Mouse (Mus musculus) limb, embryonic 14.5 days (tissue): ENCODE results near the gene Cdk19. TPM values are rescaled to one million over a fixed set of nuclear protein-coding genes. Genes with fewer than 3 reads are reported as not detected.

Experiments
- ATAC-seq: fragments of 200-750 bp; cut with Nextera tagmentation; 2 replicates; pipeline ENCODE4 v1.8.0; 2017; ENCODE audit warnings: low read depth, moderate number of reproducible peaks, moderate TSS enrichment; ENCODE audit not compliant: low FRiP score
- DNase-seq: peaks from one replicate; pipeline ENCODE4 v3.0.0-alpha.2; 2015; ENCODE audit warnings: low spot score
- H3K27ac ChIP-seq: fragments of 300-500 bp; sonication (generic); replicated peaks from 2 replicates; pipeline ENCODE4 v1.5.1; 2014; ENCODE audit warnings: low read depth, mild to moderate bottlenecking, low read length, moderate library complexity, mixed read lengths
- H3K27me3 ChIP-seq: fragments of 300-500 bp; sonication (generic); 2 replicates; pipeline ENCODE4 v1.6.1; 2014; ENCODE audit warnings: low read length, mixed read lengths; ENCODE audit not compliant: control insufficient read depth, insufficient read depth
- H3K36me3 ChIP-seq: fragments of 300-500 bp; sonication (generic); 2 replicates; pipeline ENCODE4 v1.6.1; 2014; ENCODE audit warnings: mild to moderate bottlenecking, low read length, moderate library complexity, mixed read lengths; ENCODE audit not compliant: control insufficient read depth, insufficient read depth
- H3K4me1 ChIP-seq: fragments of 300-500 bp; sonication (generic); 2 replicates; pipeline ENCODE4 v1.6.1; 2014; ENCODE audit warnings: antibody characterized with exemption, low read length, mixed read lengths; ENCODE audit not compliant: control insufficient read depth, insufficient read depth
- H3K4me2 ChIP-seq: fragments of 300-500 bp; sonication (generic); replicated peaks from 2 replicates; pipeline ENCODE4 v1.6.1; 2014; ENCODE audit warnings: low read depth, mild to moderate bottlenecking, low read length, moderate library complexity; ENCODE audit not compliant: severe bottlenecking
- H3K4me3 ChIP-seq: fragments of 300-500 bp; sonication (generic); replicated peaks from 2 replicates; pipeline ENCODE4 v1.5.1; 2014; ENCODE audit warnings: low read length
- H3K9ac ChIP-seq: fragments of 300-500 bp; sonication (generic); 2 replicates; pipeline ENCODE4 v1.6.1; 2014; ENCODE audit warnings: mild to moderate bottlenecking, low read depth, low read length, moderate library complexity; ENCODE audit not compliant: severe bottlenecking
- H3K9me3 ChIP-seq: fragments of 300-500 bp; sonication (generic); 2 replicates; pipeline ENCODE4 v1.6.1; 2016; ENCODE audit warnings: low read length; ENCODE audit not compliant: control insufficient read depth
- POLR2A ChIP-seq: fragments of 200-500 bp; IDR thresholded peaks from 2 replicates; pipeline ENCODE4 v1.8.0; 2012; ENCODE audit warnings: inconsistent platforms, mild to moderate bottlenecking, moderate library complexity, borderline replicate concordance; ENCODE audit not compliant: insufficient read depth, insufficient read length; ENCODE audit errors: extremely low read depth
- WGBS: fragments of 180-500 bp; shearing (Covaris S2); extraction: QIAGEN DNeasy Blood & Tissue Kit; methylation state at CpG from one replicate; pipeline ENCODE4 v1.1.7; 2014; 5-methylcytosine and 5-hydroxymethylcytosine counted together
- polyA plus RNA-seq, 2 experiments: library from polyadenylated mRNA; depleted of rRNA in 1 of 2; stranded (reverse) in 1 of 2; unstranded in 1 of 2; fragments of >200 nt; fragmentation: Nextera tagmentation in 1 of 2; extraction: Ambion mirVana in 1 of 2; gene quantifications; 2 replicates each; pipeline versions ENCODE4 v1.2.1 to v1.2.3; 2012 to 2014

Gene Cdk19
- polyA plus RNA-seq, 2 experiments, result 12.2 to 13.5 TPM

- ATAC-seq (no peak), DNase-seq (no peak)
- H3K27ac ChIP-seq, result no peak overlapping the region
- H3K27me3 ChIP-seq, result no peaks in the 10 kb centered on the region
- peaks cover 6% of the 10 kb centered on the region for H3K4me1 ChIP-seq
- WGBS, result 88% methylated on average over 2 of the region's 2 CpGs
- H3K4me2 ChIP-seq, result no peak overlapping the region
- H3K4me3 ChIP-seq, result no peak overlapping the region
- no peak for TF ChIP-seq POLR2A
- no peaks in the 10 kb centered on the region for H3K36me3 ChIP-seq
- H3K9me3 ChIP-seq, result no peaks in the 10 kb centered on the region
- H3K9ac ChIP-seq, result no peak overlapping the region
Observed at GRCm38 (mm10) chr10:40429081-40429480, 89.7 kb downstream of the Cdk19 start.

GRCm38 (mm10) chr10:40430209-40430608 is 90.8 kb downstream of the Cdk19 start:
- H3K27ac ChIP-seq, result no peak overlapping the region
- H3K36me3 ChIP-seq, result no peaks in the 10 kb centered on the region
- DNase-seq (no peak), ATAC-seq (no peak)
- H3K4me1 ChIP-seq, result peaks cover 6% of the 10 kb centered on the region
- no peak for TF ChIP-seq POLR2A
- H3K9me3 ChIP-seq, result no peaks in the 10 kb centered on the region
- WGBS, result 97% methylated on average over 4 of the region's 4 CpGs
- no peaks in the 10 kb centered on the region for H3K27me3 ChIP-seq
- H3K9ac ChIP-seq, result no peak overlapping the region
- no peak overlapping the region for H3K4me3 ChIP-seq
- H3K4me2 ChIP-seq, result no peak overlapping the region

GRCm38 (mm10) chr10:40431957-40432356 is 92.6 kb downstream of the Cdk19 start:
- Histone ChIP-seq H3K9ac (no peak overlapping the region), H3K4me3 (no peak overlapping the region), H3K36me3 (no peaks in the 10 kb centered on the region), H3K4me2 (no peak overlapping the region), H3K27ac (no peak overlapping the region), H3K9me3 (no peaks in the 10 kb centered on the region), H3K27me3 (no peaks in the 10 kb centered on the region), H3K4me1 (no peaks in the 10 kb centered on the region)
- no peak for TF ChIP-seq POLR2A
- ATAC-seq (no peak), DNase-seq (no peak)
- WGBS, result 87% methylated on average over 3 of the region's 3 CpGs

- H3K4me3 ChIP-seq, result no peak overlapping the region
- TF ChIP-seq POLR2A, result no peak
- no peak overlapping the region for H3K27ac ChIP-seq
- H3K36me3 ChIP-seq, result no peaks in the 10 kb centered on the region
- no peaks in the 10 kb centered on the region for H3K27me3 ChIP-seq
- 88% methylated on average over 9 of the region's 9 CpGs for WGBS
- no peaks in the 10 kb centered on the region for H3K4me1 ChIP-seq
- DNase-seq (no peak), ATAC-seq (no peak)
- no peak overlapping the region for H3K9ac ChIP-seq
- H3K4me2 ChIP-seq, result no peak overlapping the region
- H3K9me3 ChIP-seq, result no peaks in the 10 kb centered on the region
Observed at GRCm38 (mm10) chr10:40432375-40432774, 93.0 kb downstream of the Cdk19 start.

- Histone ChIP-seq H3K4me3 (no peak overlapping the region), H3K36me3 (no peaks in the 10 kb centered on the region), H3K27me3 (no peaks in the 10 kb centered on the region), H3K9me3 (no peaks in the 10 kb centered on the region), H3K4me1 (no peaks in the 10 kb centered on the region), H3K4me2 (no peak overlapping the region), H3K9ac (no peak overlapping the region), H3K27ac (no peak overlapping the region)
- 78% methylated on average over 12 of the region's 12 CpGs for WGBS
- DNase-seq (no peak), ATAC-seq (no peak)
- TF ChIP-seq POLR2A, result no peak
Observed at GRCm38 (mm10) chr10:40435402-40435801, 96.0 kb downstream of the Cdk19 start.

GRCm38 (mm10) chr10:40437117-40437516 is 97.8 kb downstream of the Cdk19 start:
- ATAC-seq, result no peak
- 93% methylated on average over 3 of the region's 3 CpGs for WGBS
- Histone ChIP-seq H3K9ac (no peak overlapping the region), H3K4me2 (no peak overlapping the region), H3K36me3 (no peaks in the 10 kb centered on the region), H3K9me3 (no peaks in the 10 kb centered on the region), H3K27ac (no peak overlapping the region), H3K4me3 (no peak overlapping the region), H3K4me1 (no peaks in the 10 kb centered on the region), H3K27me3 (no peaks in the 10 kb centered on the region)
- DNase-seq, result no peak
- no peak for TF ChIP-seq POLR2A
